Mouse (Mus musculus): ENCODE data around the gene 2010111I01Rik.
"Not testable (repeated sequence)": the region's sequence is repeated elsewhere in the genome, so short reads cannot be mapped to it uniquely, and the experiment has no call there.

Gene 2010111I01Rik

DNA sequence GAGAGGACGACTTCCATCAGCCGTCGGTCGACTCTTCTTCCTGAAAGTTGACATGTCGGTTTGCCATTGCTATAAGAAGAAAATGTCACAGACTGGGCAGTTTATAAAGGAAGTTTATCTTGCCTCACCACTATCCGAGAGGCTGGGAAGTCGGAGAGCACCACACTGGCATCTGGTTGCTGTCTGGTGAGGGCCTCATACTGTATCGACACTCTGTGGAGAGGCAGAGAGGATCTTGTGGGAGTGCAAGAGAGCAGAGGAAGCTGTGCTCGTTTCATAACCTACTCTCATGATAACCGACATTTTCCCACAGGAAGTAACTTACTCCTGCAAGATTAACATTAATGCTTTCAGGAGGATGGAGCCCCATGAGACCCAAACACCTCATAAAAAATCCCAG, 7.9 kb upstream of the 2010111I01Rik start:
- DNase-seq: no peak

GRCm38 (mm10) chr13:62963358-62963757, 1.3 kb upstream of the 2010111I01Rik start:
- DNase-seq: no peak

GRCm38 (mm10) chr13:62968223-62968622, 3.5 kb downstream of the 2010111I01Rik start:
- DNase-seq: no peak

- no peak for DNase-seq
These were observed 6.0 kb downstream of the 2010111I01Rik start for GRCm38 (mm10) chr13:62970515-62971269.

GRCm38 (mm10) chr13:62972403-62972802, 7.7 kb downstream of the 2010111I01Rik start:
- no peak for DNase-seq

- no peak for DNase-seq
These were observed 8.4 kb downstream of the 2010111I01Rik start for GRCm38 (mm10) chr13:62973111-62973510.

GRCm38 (mm10) chr13:62978104-62978503, 13.4 kb downstream of the 2010111I01Rik start:
- DNase-seq: no peak

GRCm38 (mm10) chr13:62978784-62979183, 14.1 kb downstream of the 2010111I01Rik start:
- DNase-seq: no peak

GRCm38 (mm10) chr13:62979215-62979614, 14.5 kb downstream of the 2010111I01Rik start:
- no peak for DNase-seq

GRCm38 (mm10) chr13:62980131-62980530, 15.4 kb downstream of the 2010111I01Rik start:
- no peak for DNase-seq

DNA sequence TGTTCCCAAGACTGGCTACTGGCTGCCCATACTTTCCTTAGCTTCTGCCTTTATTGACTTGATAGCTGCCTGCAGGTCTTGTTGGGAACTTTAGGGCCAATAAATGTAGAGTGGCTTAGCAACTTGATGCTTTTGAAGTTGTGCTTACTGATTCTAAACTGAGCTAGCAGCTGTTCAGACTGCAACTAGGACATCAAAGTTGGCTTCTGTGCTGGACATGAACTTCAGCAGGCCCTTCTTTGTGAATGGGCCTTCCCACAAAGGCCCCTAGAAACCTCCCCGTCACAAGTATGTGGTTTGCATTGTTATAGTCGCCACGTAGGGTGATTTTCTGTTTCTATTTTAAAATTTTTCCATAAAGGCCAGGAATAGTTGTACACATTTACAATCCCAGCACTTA, 19.8 kb downstream of the 2010111I01Rik start:
- no peak for DNase-seq

DNA sequence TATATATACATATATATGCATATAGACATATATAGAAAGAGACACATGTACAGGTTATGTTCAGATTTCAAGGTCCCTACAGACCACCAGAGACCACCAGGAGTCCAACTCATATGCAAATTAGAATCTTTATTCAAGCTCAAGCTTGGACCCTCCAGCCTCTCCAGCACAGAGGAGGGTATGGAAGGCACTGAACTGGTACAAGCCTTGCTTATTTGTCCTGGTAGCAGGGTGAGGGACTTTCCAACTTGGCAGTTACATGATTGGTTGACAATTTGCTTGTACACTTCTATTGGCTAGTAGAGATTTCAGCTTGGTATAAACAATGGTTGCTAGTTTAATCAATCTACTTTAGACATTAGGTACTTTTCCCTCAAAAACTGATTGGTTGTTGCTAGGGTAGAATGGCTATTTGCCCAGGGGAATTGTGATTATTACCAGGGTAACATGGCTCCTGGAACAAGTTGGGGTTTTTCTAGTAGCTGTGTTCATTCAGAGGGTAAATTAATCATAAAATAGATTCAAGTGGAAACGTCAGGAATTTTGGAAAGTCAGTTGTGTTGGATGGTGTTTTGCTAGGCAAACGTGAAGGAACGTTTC, 25.3 kb downstream of the 2010111I01Rik start:
- DNase-seq: no peak

GRCm38 (mm10) chr13:62993543-62994477, 29.1 kb downstream of the 2010111I01Rik start:
- no peak for DNase-seq

- DNase-seq: no peak
These were observed 32.1 kb downstream of the 2010111I01Rik start for GRCm38 (mm10) chr13:62996767-62997166.

DNA sequence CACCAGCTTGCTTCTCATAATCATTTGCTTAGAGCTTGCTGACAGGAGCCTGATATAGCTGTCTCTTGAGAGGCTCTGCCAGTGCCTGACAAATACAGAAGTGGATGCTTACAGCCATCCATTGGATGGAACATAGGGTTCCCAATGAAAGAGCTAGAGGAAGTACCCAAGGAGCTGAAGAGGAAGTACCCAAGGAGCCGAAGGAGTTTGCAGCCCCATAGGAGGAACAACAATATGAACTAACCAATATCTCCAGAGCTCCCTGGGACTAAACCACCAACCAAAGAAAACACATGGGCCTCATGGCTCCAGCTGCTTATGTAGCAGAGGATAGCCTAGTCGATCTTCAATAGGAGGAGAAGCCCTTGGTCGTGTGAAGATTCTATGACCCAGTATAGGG, 42.8 kb downstream of the 2010111I01Rik start:
- DNase-seq: not testable (repeated sequence)

DNA sequence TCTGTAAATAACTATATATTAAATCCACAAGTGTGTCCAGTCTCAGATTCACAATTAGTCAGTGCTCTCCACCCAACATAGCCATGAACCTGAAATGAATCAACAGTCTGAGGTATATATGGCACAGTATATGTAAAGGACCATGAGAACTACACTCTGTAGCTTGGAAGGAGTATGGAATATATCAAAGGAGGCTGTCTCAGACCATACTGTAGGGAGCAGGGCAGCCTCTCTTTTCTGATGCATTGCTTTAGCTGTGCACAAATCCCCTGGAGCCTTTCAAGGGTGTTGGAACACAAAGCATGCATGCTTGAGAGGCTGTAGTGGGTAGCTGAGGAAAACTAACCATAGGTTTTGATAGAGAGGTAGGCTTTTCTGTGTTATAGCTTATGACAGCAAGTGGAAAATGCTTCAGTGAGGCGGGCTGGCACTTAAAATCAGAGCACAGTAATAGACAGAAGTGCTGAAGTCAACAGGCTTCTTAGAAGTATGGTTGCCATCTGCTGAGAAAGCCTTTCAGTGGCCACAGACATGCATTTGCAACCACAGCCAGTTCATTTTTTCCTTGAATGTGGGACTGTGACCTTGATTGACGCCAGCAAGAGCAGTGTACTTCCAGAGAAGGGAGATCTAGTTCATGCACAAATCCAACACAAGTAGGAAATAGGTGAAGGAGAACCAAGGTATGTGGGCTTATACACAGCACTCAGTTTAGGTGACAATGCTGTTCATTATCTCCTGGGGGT, 45.8 kb downstream of the 2010111I01Rik start:
- no peak for DNase-seq

- DNase-seq: no peak
These were observed 49.7 kb downstream of the 2010111I01Rik start for GRCm38 (mm10) chr13:63014353-63014752.

DNA sequence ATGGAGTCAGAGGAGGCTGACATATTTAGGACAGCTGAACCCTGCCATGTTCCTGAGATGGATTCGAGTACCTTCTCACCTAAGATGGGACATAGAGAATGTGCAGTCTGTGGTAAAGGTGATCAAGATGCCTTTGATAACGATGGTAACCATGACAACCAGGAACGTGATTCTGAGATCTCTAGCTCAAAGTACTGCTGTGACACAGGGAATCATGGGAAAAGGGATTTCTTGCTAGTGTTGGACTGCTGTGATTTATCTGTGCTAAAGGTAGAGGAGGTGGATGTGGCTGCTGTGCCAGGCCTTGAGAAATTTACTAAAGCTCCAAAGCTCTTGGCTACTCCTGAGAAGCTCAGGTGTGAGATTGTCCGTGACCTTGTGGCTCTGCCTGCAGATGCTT, 50.7 kb downstream of the 2010111I01Rik start:
- no peak for DNase-seq

GRCm38 (mm10) chr13:63016056-63016455, 51.4 kb downstream of the 2010111I01Rik start:
- DNase-seq: no peak

GRCm38 (mm10) chr13:63023243-63024217, 58.8 kb downstream of the 2010111I01Rik start:
- DNase-seq: no peak

DNA sequence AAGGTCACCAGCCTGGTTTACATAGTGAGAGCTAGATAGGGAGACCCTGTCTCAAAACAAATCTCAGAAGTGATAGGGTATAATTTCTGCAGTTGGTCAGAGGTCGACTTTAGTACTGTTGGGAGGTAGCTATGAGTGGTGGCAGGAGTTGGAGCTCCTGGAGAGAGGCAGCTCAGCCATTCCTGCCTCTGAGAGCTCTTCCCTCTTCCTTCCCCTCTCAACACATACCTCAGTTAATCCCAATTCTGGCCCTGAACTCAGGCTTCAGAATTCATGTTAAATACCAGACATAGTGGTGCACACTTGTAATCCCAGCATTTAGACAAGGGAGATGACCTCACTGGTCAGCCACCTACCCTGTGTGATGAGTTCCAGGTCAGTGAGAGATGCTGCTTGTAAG, 65.3 kb downstream of the 2010111I01Rik start:
- no peak for DNase-seq
